Mouse (Mus musculus) erythroblast, embryonic 14.5 days (primary cell): ENCODE data around the gene Zfp316. TPM values are rescaled to one million over a fixed set of nuclear protein-coding genes. Genes with fewer than 3 reads are reported as not detected.

ENCODE experiments used
- H3K27me3 ChIP-seq: 2 replicates; pipeline ENCODE4 v1.6.1; 2012; ENCODE audit warnings: inconsistent platforms; ENCODE audit not compliant: control insufficient read depth
- H3K36me3 ChIP-seq: 2 replicates; pipeline ENCODE4 v1.6.1; 2012; ENCODE audit warnings: mild to moderate bottlenecking, inconsistent platforms; ENCODE audit not compliant: control insufficient read depth
- H3K4me1 ChIP-seq: 2 replicates; pipeline ENCODE4 v1.6.1; 2012; ENCODE audit warnings: inconsistent platforms; ENCODE audit not compliant: control insufficient read depth
- H3K4me3 ChIP-seq: replicated peaks from 2 replicates; pipeline ENCODE3; 2012; ENCODE audit warnings: moderate library complexity, mild to moderate bottlenecking, inconsistent platforms
- H3K9me3 ChIP-seq: 2 replicates; pipeline ENCODE4 v1.6.1; 2012; ENCODE audit warnings: low read length, inconsistent platforms, mixed read lengths; ENCODE audit not compliant: control insufficient read depth
- GATA1 ChIP-seq: IDR thresholded peaks from 2 replicates; pipeline ENCODE4 v1.6.1; 2012; ENCODE audit warnings: low read length, inconsistent platforms, mixed read lengths
- TAL1 ChIP-seq: IDR thresholded peaks from 3 replicates; pipeline ENCODE4 v1.6.1; 2012; ENCODE audit warnings: low read length, inconsistent platforms, mixed read lengths
- polyA plus RNA-seq: library from polyadenylated mRNA; stranded (reverse); fragments of >175 nt; gene quantifications from 2 replicates; pipeline ENCODE4 v1.2.3, GENCODE M21; 2012

Gene Zfp316
- polyA plus RNA-seq = 0.02 TPM in 2 replicates

DNA sequence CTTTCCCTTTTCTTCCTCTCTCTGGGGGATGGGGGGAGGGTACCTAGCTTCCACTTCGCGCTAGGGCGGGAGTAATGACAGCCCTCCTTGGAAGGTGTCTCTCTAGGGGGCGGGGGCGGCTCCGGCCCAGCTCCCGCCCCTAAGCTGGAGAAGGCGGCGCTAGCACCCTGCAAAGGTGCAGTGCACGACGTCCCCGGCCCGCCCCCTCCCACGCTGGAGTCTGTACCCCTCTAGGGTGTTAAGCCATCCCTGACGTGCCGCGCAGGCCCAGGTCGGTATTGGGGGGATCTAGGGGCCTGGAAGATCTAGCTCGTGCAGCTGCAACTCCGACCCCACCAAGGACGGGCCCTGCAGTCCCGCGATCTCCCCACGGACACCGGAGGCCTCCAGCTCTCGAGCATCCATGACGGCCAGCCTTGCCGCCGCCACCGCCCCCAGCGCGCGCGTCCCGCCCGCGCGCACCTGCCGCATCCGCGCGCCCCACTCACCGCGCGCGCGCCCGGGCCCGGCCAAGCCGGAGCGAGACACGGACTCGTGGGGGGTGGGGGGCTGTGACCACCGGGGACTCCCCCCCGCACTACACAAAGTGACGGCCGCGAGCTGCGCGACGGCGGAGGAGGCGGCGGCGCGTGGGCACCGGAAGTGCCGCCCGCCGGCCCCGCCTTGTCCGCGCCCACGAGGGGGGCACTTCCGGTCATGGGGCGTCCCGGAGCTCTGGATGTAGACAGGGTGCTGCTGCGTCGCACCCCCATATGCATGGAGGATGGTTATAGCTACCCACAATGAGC, at the start of gene Zfp316:
TSS of gene Zfp316 (minus strand) at position 660 of the 788 bp plus-strand sequence.
- peaks cover 12% of the 10 kb centered on the region for H3K4me1 ChIP-seq
- TF ChIP-seq TAL1 (no peak), GATA1 (no peak)
- no peaks in the 10 kb centered on the region for H3K36me3 ChIP-seq
- H3K9me3 ChIP-seq = no peaks in the 10 kb centered on the region
- peak within 1 kb of the TSS; percentile 65 for H3K4me3 ChIP-seq
- H3K27me3 ChIP-seq = peaks cover 31% of the 10 kb centered on the region

DNA sequence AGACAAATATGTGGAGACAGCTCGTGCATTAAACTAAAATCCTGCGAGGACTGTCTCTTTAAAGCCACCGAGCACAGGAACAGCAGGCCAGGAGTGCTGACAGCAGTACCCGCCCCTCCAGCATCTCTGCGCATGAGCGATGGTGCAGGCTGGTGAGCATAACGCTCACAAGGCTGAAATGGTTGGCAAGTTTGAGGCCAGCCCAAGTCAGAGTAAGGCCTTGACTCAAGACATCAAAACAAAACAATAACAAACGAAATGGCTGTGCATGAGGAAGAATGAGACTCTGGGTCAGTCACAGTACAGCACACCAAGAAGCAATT, 47.4 kb upstream of the Zfp316 start:
- Histone ChIP-seq H3K4me1 (peaks cover 34% of the 10 kb centered on the region), H3K27me3 (no peaks in the 10 kb centered on the region), H3K9me3 (no peaks in the 10 kb centered on the region), H3K36me3 (peaks cover 81% of the 10 kb centered on the region), H3K4me3 (no peak overlapping the region)
- TF ChIP-seq GATA1 (no peak), TAL1 (no peak)

DNA sequence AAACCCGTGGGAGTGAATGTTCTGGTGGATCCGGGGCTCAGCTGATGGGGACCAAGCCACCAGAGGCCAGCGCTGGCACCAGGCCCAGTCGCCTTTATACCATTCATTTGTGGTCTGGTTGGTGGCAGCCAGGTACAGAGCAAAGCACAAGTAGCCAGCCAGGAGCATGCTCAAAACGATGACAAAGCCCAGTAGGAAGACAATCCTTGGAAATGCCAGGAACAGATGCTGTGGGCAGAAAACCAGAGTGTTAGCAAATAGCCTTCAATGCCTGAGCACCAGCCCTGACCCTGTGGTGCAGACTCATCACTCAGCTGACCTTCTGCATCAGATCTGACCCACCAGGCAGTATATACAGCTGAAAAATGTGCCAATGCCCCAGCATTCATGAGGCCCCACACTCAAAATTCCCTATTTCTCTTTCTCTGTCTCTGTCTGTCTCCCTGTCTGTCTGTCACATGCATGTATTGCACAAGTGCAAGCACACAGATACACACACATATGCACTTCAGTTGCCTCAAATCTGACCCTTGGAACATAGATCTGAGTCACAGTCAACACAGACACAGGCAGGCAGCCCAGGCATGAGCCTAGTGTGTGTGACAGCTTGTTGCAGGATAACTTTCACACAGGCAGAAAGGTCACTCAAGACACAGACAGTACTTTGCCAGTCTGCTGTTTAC, 46.9 kb upstream of the Zfp316 start:
- H3K36me3 ChIP-seq = peaks cover 81% of the 10 kb centered on the region
- H3K27me3 ChIP-seq = no peaks in the 10 kb centered on the region
- no peak for TF ChIP-seq GATA1
- TF ChIP-seq TAL1 = no peak
- H3K9me3 ChIP-seq = no peaks in the 10 kb centered on the region
- H3K4me3 ChIP-seq = no peak overlapping the region
- H3K4me1 ChIP-seq = peaks cover 38% of the 10 kb centered on the region

DNA sequence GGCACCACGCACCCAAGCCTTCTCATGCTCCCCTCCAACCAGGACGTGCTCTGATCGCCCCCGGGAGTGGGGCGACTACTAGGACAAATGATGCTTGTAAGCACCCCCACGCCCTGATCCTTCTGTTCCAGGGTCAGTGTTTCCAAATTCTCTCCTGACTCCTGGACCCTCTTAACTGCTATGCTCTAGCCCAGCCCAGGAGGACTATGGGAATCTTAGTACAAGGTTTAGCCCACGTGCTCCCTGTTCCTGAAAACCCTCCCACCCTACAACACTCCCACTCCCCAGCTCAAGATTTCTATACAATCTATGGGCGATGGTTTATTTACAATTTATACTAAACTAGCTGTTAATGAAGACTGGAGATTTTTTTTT, 45.7 kb upstream of the Zfp316 start:
- Histone ChIP-seq H3K9me3 (no peaks in the 10 kb centered on the region), H3K36me3 (peaks cover 81% of the 10 kb centered on the region), H3K27me3 (no peaks in the 10 kb centered on the region), H3K4me3 (peak overlapping the region; percentile 87), H3K4me1 (peaks cover 50% of the 10 kb centered on the region)
- TF ChIP-seq GATA1 = no peak
- TF ChIP-seq TAL1 = no peak

DNA sequence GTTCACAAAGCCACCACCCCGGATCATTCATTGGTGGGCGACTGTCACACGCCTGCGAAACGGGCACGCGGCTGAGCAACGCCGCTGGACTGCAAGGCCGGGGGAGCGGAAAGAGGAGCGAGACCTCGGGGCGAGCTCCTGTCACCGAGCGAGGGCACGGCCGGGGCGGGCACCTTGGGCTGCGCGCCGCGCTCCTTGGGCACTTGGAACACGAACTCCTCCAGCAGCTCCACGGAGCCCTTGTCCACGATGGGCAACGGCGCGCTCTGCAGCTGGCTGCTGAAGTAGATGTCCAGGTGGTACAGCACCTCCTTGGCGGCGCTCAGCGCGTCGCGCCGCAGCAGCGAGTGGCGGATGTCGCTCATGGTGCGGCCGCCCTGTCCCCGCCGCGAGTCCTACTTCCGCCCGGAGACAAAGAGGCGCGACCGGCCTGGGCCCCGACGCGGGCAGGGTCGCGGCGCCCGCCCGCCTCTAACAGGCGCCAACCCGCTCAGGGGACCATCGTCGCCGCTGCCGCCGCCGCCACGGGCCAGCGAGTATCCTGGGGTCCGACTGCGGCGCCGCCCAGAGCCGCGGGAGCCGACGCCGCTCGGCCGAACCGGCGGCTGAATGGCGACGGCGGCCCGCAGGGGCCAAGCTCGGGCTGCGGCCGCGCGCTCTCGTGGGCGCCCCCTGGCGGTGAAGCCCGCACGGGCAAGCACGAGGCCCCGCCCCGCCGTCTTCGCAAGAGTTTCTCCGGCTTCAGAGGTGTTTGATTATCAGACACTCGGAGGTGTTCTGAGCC, 45.1 kb upstream of the Zfp316 start, which contains the start of gene E130309D02Rik:
TSS of gene E130309D02Rik (minus strand) at position 631 of the 784 bp plus-strand sequence.
- H3K9me3 ChIP-seq = no peaks in the 10 kb centered on the region
- H3K27me3 ChIP-seq = no peaks in the 10 kb centered on the region
- peaks cover 56% of the 10 kb centered on the region for H3K4me1 ChIP-seq
- TF ChIP-seq GATA1 = no peak
- TF ChIP-seq TAL1 = no peak
- peaks cover 81% of the 10 kb centered on the region for H3K36me3 ChIP-seq
- peak within 1 kb of the TSS; percentile 87 for H3K4me3 ChIP-seq

DNA sequence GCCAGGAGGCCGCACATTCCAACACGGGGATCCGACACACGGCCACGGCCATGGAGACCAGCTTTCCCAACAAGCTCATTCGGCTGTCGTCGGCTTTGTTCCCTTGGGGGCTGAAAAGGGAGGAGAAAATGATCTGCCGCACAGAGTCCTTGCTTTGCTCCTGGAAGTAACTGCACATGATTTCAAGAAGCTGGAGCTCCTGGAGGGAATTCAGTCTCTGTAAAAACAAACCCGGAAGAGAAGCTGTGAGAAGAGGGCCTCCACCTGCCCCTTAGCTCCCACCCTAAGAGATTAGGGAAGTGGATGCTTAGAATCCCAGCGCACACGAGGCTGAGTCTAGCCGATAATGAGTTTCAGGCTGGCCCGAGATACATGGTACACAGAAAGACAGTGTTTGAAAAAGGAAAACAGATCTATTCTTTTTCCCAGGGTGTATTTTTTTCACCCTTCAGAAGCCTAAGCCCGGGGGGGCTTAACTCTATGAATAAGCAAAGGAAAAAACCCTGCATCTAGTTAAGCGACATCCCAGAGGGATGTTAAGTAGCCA, 44.4 kb upstream of the Zfp316 start:
- no peak for TF ChIP-seq TAL1
- TF ChIP-seq GATA1 = no peak
- Histone ChIP-seq H3K36me3 (peaks cover 81% of the 10 kb centered on the region), H3K9me3 (no peaks in the 10 kb centered on the region), H3K4me1 (peaks cover 63% of the 10 kb centered on the region), H3K4me3 (peak overlapping the region; percentile 87), H3K27me3 (no peaks in the 10 kb centered on the region)

DNA sequence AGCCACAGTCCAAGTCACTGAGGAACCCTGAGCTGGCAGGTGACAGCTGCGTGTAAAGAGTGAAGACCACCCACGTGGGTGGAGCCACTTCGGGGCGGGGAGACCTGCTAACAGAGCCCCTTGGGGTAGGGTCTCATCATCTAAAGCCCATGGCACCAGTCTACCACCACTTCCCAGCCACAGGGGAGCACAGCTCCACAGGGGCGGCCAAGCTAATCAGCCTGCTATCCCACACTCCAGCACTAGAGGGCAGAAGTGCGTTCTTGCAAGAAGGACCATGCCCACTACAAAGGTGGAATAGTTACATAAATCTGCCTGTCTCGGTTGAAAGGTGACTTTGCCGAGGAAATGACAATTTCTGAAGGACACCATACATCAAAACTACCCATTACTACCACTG, 42.1 kb upstream of the Zfp316 start:
- no peaks in the 10 kb centered on the region for H3K27me3 ChIP-seq
- peaks cover 63% of the 10 kb centered on the region for H3K4me1 ChIP-seq
- H3K36me3 ChIP-seq = peaks cover 84% of the 10 kb centered on the region
- TF ChIP-seq TAL1 (no peak), GATA1 (no peak)
- H3K4me3 ChIP-seq = no peak overlapping the region
- no peaks in the 10 kb centered on the region for H3K9me3 ChIP-seq

DNA sequence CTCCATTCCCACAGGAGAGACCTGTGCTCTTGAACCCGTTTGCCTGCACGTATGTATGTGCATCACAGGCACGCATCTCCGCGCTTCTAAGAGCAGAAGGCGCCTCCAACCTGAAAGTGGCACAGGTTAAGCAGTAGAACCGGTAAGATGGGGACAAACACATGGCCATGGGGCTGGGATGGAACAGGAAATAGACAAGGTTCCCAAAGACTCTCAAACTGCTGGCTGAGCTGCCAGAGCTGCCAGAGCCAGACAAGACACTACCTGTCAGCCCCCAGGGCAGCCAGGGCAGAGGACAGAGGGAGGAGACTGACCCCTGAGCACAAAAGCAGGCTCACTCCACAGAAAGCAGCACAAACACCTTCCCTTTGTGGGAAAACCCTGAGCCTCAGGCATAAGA, 40.1 kb upstream of the Zfp316 start:
- H3K4me1 ChIP-seq = peaks cover 55% of the 10 kb centered on the region
- peaks cover 4% of the 10 kb centered on the region; the same call in 1 of the 2 replicates for H3K9me3 ChIP-seq
- peaks cover 91% of the 10 kb centered on the region for H3K36me3 ChIP-seq
- H3K4me3 ChIP-seq = no peak overlapping the region
- TF ChIP-seq TAL1 (no peak), GATA1 (no peak)
- no peaks in the 10 kb centered on the region for H3K27me3 ChIP-seq

DNA sequence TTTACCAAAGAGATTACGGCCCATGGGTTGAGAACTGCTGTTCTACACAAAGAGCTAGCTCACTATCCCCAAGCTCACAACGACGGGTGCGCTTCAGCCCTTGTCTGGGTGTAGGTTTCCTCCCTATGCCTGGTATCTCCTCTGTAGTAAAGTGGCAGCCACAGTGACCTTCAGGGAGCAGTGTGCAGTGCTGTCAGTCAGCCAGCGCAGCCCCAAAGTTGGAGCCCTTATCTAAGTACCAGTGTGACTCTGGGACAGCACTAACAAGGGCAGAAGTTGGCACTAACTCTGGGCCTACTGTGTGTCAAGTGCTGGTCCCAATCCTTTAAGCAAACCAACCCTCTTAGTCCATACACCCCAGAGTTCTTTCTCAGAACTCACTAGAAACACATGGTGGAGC, 39.0 kb upstream of the Zfp316 start:
- Histone ChIP-seq H3K4me1 (peaks cover 44% of the 10 kb centered on the region), H3K36me3 (peaks cover 98% of the 10 kb centered on the region), H3K4me3 (no peak overlapping the region), H3K27me3 (no peaks in the 10 kb centered on the region), H3K9me3 (peaks cover 4% of the 10 kb centered on the region; the same call in 1 of the 2 replicates)
- TF ChIP-seq GATA1 (no peak), TAL1 (no peak)
